Mouse (Mus musculus): ENCODE data around the gene Pi4k2a.

- TF ChIP-seq CTCF (IDR thresholded peaks at IDR 0.05; ENCODE audit: control insufficient read depth, insufficient read depth, insufficient read length) (no peak), USF1 (IDR thresholded peaks at IDR 0.05; ENCODE audit: low read depth) (no peak), MAX (IDR thresholded peaks at IDR 0.05) (no peak)
These were observed 68.2 kb downstream of the Pi4k2a start for GRCm38 (mm10) chr19:42158246-42159017.
